Mouse (Mus musculus) C2C12 (cell line): ENCODE measurements at regions not wholly inside any gene's neighbourhood (a gene's known extent, or its start where the extent isn't known, plus 50 kb on each side); places are given as distances from the start of the nearest gene placed in this dataset.

Source experiments
- CTCF ChIP-seq: IDR thresholded peaks from one replicate; pipeline ENCODE4 v1.5.1; 2011; ENCODE audit not compliant: control insufficient read depth, insufficient read depth, insufficient read length
- MYOD1 ChIP-seq: IDR thresholded peaks from one replicate; pipeline ENCODE4 v1.6.1; 2011; ENCODE audit warnings: low read depth; ENCODE audit not compliant: control insufficient read depth, insufficient read length
- USF1 ChIP-seq: IDR thresholded peaks from one replicate; pipeline ENCODE4 v1.6.1; 2011; ENCODE audit warnings: low read depth, mild to moderate bottlenecking, control low read depth, moderate library complexity

DNA sequence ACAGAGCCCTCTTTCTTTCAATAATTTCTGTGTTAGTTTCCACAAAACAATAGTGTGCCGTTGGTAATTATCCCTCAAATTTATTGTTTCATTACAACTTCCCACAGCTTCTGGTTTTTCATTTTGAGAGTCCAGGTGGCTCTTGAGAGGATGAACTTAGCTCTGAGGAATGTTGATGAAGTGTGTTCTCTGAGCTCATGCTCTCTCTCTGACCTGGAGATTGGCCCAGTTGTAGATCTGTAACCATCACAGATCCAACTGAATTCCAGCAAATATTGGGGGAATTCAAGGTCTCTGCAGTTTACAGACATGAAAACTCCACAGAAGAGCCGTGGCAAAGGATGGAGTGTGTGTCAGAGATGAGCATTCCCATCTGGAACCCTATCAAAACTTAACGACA is 96.5 kb upstream of the Spry2 start:
- TF ChIP-seq USF1 (no peak), MYOD1 (no peak), CTCF (no peak)
